Mouse (Mus musculus) stomach, embryonic 16.5 days (tissue): ENCODE measurements around the gene Farp1. TPM values are rescaled to one million over a fixed set of nuclear protein-coding genes. Genes with fewer than 3 reads are reported as not detected.

ENCODE experiments used
- ATAC-seq: fragments of 200-750 bp; cut with Nextera tagmentation; 2 replicates; pipeline ENCODE4 v1.8.0; 2017; ENCODE audit warnings: moderate number of reproducible peaks, moderate TSS enrichment; ENCODE audit not compliant: insufficient read depth, low FRiP score
- H3K27ac ChIP-seq: fragments of 300-500 bp; sonication (generic); 2 replicates; pipeline ENCODE4 v1.5.1; 2014; ENCODE audit warnings: low read length
- H3K27me3 ChIP-seq: fragments of 300-500 bp; sonication (generic); 2 replicates; pipeline ENCODE4 v1.6.1; 2014; ENCODE audit warnings: low read length, control low read depth, mixed read lengths; ENCODE audit not compliant: control insufficient read depth, insufficient read depth
- H3K36me3 ChIP-seq: fragments of 300-500 bp; sonication (generic); 2 replicates; pipeline ENCODE4 v1.6.1; 2014; ENCODE audit warnings: low read length; ENCODE audit not compliant: control insufficient read depth, insufficient read depth
- H3K4me1 ChIP-seq: fragments of 300-500 bp; sonication (generic); 2 replicates; pipeline ENCODE4 v1.6.1; 2014; ENCODE audit warnings: low read length, control low read depth, mixed read lengths; ENCODE audit not compliant: control insufficient read depth, insufficient read depth
- H3K4me2 ChIP-seq: fragments of 300-500 bp; sonication (generic); 2 replicates; pipeline ENCODE4 v1.6.1; 2014; ENCODE audit warnings: low read depth, low read length, mixed read lengths
- H3K4me3 ChIP-seq: fragments of 300-500 bp; sonication (generic); replicated peaks from 2 replicates; pipeline ENCODE4 v1.5.1; 2014; ENCODE audit warnings: mild to moderate bottlenecking, low read length
- H3K9ac ChIP-seq: fragments of 300-500 bp; sonication (generic); 2 replicates; pipeline ENCODE4 v1.6.1; 2014; ENCODE audit warnings: low read length
- H3K9me3 ChIP-seq: fragments of 300-500 bp; sonication (generic); replicated peaks from 2 replicates; pipeline ENCODE4 v1.6.1; 2016; ENCODE audit warnings: low read length, control low read depth; ENCODE audit not compliant: control insufficient read depth
- WGBS: fragments of 180-500 bp; shearing (Covaris S2); extraction: QIAGEN DNeasy Blood & Tissue Kit; methylation state at CpG from one replicate; pipeline ENCODE4 v1.1.7; 2014; 5-methylcytosine and 5-hydroxymethylcytosine counted together
- polyA plus RNA-seq: library from polyadenylated mRNA; unstranded; fragments of >200 nt; fragmentation: Nextera tagmentation; extraction: Ambion mirVana; gene quantifications from 2 replicates; pipeline ENCODE4 v1.2.1, GENCODE M21; 2015

The Farp1 gene
- polyA plus RNA-seq, 1 experiment from 2014 or later, result 15.2 TPM

GRCm38 (mm10) chr14:121313283-121313682 lies 278.3 kb downstream of the Farp1 start:
- no peak overlapping the region for H3K4me2 ChIP-seq
- no peak overlapping the region for H3K9ac ChIP-seq
- H3K27ac ChIP-seq, result no peak overlapping the region
- WGBS, result 88% methylated on average over 10 of the region's 10 CpGs
- ATAC-seq, result no peak
- H3K4me3 ChIP-seq, result no peak overlapping the region
- H3K9me3 ChIP-seq, result no peaks in the 10 kb centered on the region
- H3K36me3 ChIP-seq, result no peaks in the 10 kb centered on the region
- peaks cover 61% of the 10 kb centered on the region for H3K4me1 ChIP-seq
- no peaks in the 10 kb centered on the region for H3K27me3 ChIP-seq

GRCm38 (mm10) chr14:121314934-121315333 lies 279.9 kb downstream of the Farp1 start:
- ATAC-seq, result 0 out of 2 replicates have a peak, but pooled peaks have one; percentile 18
- Histone ChIP-seq H3K4me2 (no peak overlapping the region), H3K36me3 (no peaks in the 10 kb centered on the region), H3K27me3 (no peaks in the 10 kb centered on the region), H3K9me3 (no peaks in the 10 kb centered on the region), H3K9ac (no peak overlapping the region), H3K4me3 (no peak overlapping the region), H3K27ac (no peak overlapping the region), H3K4me1 (peaks cover 53% of the 10 kb centered on the region)
- 60% methylated on average over 3 of the region's 3 CpGs for WGBS

GRCm38 (mm10) chr14:121316136-121316535 lies 281.1 kb downstream of the Farp1 start:
- no peak for ATAC-seq
- Histone ChIP-seq H3K9me3 (no peaks in the 10 kb centered on the region), H3K4me1 (peaks cover 44% of the 10 kb centered on the region), H3K27me3 (no peaks in the 10 kb centered on the region), H3K9ac (no peak overlapping the region), H3K4me3 (no peak overlapping the region), H3K27ac (no peak overlapping the region), H3K4me2 (no peak overlapping the region), H3K36me3 (no peaks in the 10 kb centered on the region)
- WGBS, result 72% methylated on average over 5 of the region's 5 CpGs

GRCm38 (mm10) chr14:121316631-121317311 lies 281.8 kb downstream of the Farp1 start:
- Histone ChIP-seq H3K4me1 (peaks cover 44% of the 10 kb centered on the region), H3K27ac (peak overlapping the region; percentile 5; the same call in 1 of the 2 replicates), H3K9ac (no peak overlapping the region), H3K36me3 (no peaks in the 10 kb centered on the region), H3K9me3 (no peaks in the 10 kb centered on the region), H3K27me3 (no peaks in the 10 kb centered on the region), H3K4me2 (no peak overlapping the region), H3K4me3 (no peak overlapping the region)
- no peak for ATAC-seq
- WGBS, result 50% methylated on average over 13 of the region's 13 CpGs

- no peak overlapping the region for H3K4me3 ChIP-seq
- WGBS, result 88% methylated on average over 3 of the region's 3 CpGs
- no peak overlapping the region for H3K27ac ChIP-seq
- no peak overlapping the region for H3K4me2 ChIP-seq
- H3K4me1 ChIP-seq, result peaks cover 42% of the 10 kb centered on the region
- no peak for ATAC-seq
- no peaks in the 10 kb centered on the region for H3K36me3 ChIP-seq
- no peak overlapping the region for H3K9ac ChIP-seq
- no peaks in the 10 kb centered on the region for H3K27me3 ChIP-seq
- H3K9me3 ChIP-seq, result no peaks in the 10 kb centered on the region
Measured at GRCm38 (mm10) chr14:121317312-121317671, 282.3 kb downstream of the Farp1 start.

- 68% methylated on average over 5 of the region's 5 CpGs for WGBS
- H3K36me3 ChIP-seq, result no peaks in the 10 kb centered on the region
- H3K27ac ChIP-seq, result no peak overlapping the region
- no peak overlapping the region for H3K4me2 ChIP-seq
- H3K27me3 ChIP-seq, result no peaks in the 10 kb centered on the region
- no peak overlapping the region for H3K4me3 ChIP-seq
- H3K9ac ChIP-seq, result no peak overlapping the region
- ATAC-seq, result no peak
- no peaks in the 10 kb centered on the region for H3K9me3 ChIP-seq
- H3K4me1 ChIP-seq, result peaks cover 39% of the 10 kb centered on the region
Measured at GRCm38 (mm10) chr14:121318382-121318781, 283.4 kb downstream of the Farp1 start.

- no peaks in the 10 kb centered on the region for H3K36me3 ChIP-seq
- H3K27me3 ChIP-seq, result no peaks in the 10 kb centered on the region
- no peak overlapping the region for H3K4me2 ChIP-seq
- H3K4me3 ChIP-seq, result no peak overlapping the region
- H3K9ac ChIP-seq, result no peak overlapping the region
- H3K27ac ChIP-seq, result no peak overlapping the region
- no peaks in the 10 kb centered on the region for H3K9me3 ChIP-seq
- H3K4me1 ChIP-seq, result peaks cover 20% of the 10 kb centered on the region
- ATAC-seq, result no peak
- 86% methylated on average over 5 of the region's 5 CpGs for WGBS
Measured at GRCm38 (mm10) chr14:121322150-121322549, 287.1 kb downstream of the Farp1 start.

GRCm38 (mm10) chr14:121322641-121323040 lies 287.6 kb downstream of the Farp1 start:
- H3K9ac ChIP-seq, result no peak overlapping the region
- no peaks in the 10 kb centered on the region for H3K9me3 ChIP-seq
- no peaks in the 10 kb centered on the region for H3K36me3 ChIP-seq
- H3K4me1 ChIP-seq, result peaks cover 17% of the 10 kb centered on the region
- WGBS, result 82% methylated on average over 7 of the region's 7 CpGs
- no peak overlapping the region for H3K4me2 ChIP-seq
- no peak overlapping the region for H3K27ac ChIP-seq
- H3K4me3 ChIP-seq, result no peak overlapping the region
- ATAC-seq, result no peak
- H3K27me3 ChIP-seq, result no peaks in the 10 kb centered on the region

GRCm38 (mm10) chr14:121324521-121325330 lies 289.7 kb downstream of the Farp1 start:
- Histone ChIP-seq H3K27ac (no peak overlapping the region), H3K27me3 (no peaks in the 10 kb centered on the region), H3K9ac (no peak overlapping the region), H3K4me2 (no peak overlapping the region), H3K4me3 (no peak overlapping the region), H3K4me1 (peaks cover 10% of the 10 kb centered on the region), H3K9me3 (no peaks in the 10 kb centered on the region), H3K36me3 (no peaks in the 10 kb centered on the region)
- no peak for ATAC-seq
- WGBS, result 79% methylated on average over 17 of the region's 17 CpGs
